Mouse (Mus musculus) heart, postnatal 10 days (tissue): ENCODE measurements around the gene Gm9508. TPM values are rescaled to one million over a fixed set of nuclear protein-coding genes. Genes with fewer than 3 reads are reported as not detected.
A peak's percentile ranks its signal among the peaks of the same experiment; 100 is the strongest.

ENCODE experiments used
- DNase-seq, 2 experiments: peaks; one replicate each; pipeline ENCODE4 v3.0.0; 2021
- intact Hi-C: fragments of 180-260 bp; cut with DNase I; formaldehyde crosslinking; loops from one replicate; pipeline ENCODE4 v1.15.1; 2025
- total RNA-seq, 2 experiments: library from RNA; stranded (reverse); gene quantifications; 2 replicates each; pipeline ENCODE4 v1.2.3; 2021

Gm9508 gene
- total RNA-seq, 2 experiments from 2014 or later: not detected

DNA sequence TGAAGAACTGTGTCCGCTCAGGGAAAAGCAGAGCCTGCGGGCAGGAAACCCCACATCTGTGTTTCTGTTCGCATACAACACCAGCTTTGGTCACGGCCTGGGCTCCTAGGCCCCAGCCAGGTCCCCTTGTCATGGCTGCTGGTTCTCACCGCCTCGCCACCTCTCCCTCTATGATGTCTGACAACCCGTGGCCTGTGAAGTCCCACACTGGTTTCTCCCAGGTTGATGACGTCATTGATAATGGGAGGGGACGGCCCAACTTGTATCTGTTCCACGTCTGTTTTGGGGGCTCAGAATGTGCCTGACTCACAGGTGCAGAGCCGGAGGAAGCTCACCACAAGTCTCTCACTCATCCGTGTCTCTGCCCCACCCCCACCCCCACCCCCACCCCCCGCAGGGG lies 23.3 kb downstream of the Gm9508 start:
- intact Hi-C loops: no loop called here
- no peak for DNase-seq

DNA sequence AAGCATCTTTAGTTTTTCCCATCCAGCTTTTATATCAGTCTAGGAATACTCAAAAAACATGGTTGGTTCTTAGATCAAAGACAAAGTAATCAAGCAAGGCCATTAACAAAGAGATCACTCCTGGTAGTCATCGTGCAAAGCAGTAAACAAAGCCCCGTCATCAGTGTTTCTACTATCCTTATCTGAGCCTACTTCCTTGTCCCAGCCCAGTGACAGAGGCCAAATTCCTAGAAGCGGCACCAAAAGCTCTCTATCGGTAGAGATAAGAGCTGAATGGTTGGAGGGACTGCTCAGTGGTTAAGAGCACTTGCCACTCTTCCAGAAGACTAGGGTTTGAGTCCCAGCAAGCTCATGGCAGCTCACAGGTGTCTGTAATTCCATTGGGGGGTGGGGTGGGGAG lies 25.5 kb downstream of the Gm9508 start:
- intact Hi-C loops: no loop called here
- no peak for DNase-seq

DNA sequence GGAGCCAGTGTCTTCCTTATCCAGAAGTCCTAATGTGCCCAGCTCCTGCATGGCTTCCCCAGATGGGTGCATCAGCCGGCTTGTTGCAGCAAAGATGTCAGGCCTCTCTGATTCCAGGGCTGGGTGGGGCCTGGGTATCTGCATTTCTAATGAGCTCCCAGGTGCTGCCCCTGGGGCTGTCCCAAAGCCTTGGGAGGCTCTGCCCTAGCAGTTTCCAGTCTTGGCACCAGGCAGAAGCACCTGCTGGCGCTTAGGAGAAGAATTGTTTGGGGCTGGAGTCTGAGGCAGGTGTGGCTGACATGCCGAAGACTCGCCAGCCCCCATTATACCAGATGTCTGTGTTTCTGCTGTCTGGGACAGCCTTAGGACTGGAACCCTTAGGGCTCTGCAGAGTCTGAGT lies 26.3 kb downstream of the Gm9508 start:
- no peak for DNase-seq
- intact Hi-C loops: no loop called here

DNA sequence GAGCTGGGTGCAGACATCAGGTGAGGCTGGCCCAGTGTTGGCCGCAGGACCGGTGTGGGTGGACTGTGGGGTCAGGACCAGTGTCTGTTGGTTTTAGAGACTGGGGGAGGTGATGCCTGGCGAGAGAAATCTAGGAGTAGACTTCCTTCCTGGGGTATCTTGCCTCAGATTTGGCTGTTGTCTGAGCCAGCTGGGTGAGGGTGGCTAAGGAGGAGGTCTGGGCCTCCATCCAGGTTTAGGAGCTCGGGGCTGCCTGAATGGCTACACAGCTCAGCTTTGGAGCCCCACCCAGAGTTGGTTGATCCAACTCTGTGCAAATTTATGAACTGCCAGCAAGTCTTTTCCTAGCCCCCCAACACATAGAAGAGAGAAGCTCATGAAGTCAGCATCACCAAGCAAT lies 29.6 kb downstream of the Gm9508 start:
- DNase-seq: no peak
- intact Hi-C loops: no loop called here

DNA sequence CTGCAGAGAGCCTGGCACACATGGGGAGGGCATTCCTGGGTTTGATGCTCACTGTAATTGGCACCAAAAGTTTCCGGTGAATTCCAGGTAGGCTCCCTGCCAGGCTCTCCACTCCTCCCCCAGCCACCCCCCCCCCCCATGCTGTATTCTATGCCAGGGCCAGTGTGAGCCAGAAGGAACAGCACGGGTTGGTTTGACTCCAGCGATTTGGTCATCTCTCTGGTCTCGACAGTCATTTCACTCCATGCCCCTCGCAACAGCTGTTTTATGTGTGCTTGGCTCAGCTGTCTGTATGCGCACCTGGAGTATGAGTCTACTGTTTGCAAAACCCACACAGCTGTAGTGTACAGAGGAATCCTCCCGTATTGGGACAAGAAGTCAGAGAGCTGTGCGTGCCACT lies 30.7 kb downstream of the Gm9508 start:
- DNase-seq: peak; percentile 20 to 34
- intact Hi-C loops: no loop called here

DNA sequence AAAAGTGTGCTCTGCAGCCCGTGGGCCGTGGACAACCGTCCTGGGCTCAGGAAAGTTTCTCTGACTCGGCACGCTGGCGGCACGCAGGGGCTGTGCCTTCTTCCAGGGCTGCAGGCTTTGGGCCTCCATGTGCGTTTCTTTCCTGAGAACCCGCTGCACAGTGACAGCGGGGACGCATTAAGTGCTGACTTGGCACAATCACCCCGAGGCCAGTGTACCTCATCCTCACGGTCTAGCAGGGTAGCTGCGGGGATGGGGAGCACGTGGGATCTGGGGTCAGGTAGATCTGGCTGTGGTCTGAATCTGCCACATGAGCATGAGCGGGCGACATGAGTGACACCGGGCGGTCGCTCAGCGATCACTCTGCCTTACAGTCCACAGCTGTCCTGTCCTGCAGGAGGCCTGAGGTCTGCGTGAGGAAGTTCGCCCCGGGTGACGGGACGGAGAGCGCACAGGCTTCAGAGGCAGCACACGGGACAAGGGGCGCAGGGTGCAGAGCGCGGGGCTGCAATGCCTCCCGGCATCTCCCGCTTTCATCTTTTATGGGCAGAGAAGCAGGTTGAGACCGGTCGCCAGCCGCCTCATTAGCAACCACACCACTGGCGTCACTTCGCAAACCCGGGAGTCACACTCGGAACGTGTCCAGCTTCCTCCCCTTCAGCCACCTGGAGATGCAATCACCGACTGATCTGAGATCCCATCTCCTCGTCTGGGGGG lies 32.9 kb downstream of the Gm9508 start:
- intact Hi-C loops: no loop called here
- no peak for DNase-seq

DNA sequence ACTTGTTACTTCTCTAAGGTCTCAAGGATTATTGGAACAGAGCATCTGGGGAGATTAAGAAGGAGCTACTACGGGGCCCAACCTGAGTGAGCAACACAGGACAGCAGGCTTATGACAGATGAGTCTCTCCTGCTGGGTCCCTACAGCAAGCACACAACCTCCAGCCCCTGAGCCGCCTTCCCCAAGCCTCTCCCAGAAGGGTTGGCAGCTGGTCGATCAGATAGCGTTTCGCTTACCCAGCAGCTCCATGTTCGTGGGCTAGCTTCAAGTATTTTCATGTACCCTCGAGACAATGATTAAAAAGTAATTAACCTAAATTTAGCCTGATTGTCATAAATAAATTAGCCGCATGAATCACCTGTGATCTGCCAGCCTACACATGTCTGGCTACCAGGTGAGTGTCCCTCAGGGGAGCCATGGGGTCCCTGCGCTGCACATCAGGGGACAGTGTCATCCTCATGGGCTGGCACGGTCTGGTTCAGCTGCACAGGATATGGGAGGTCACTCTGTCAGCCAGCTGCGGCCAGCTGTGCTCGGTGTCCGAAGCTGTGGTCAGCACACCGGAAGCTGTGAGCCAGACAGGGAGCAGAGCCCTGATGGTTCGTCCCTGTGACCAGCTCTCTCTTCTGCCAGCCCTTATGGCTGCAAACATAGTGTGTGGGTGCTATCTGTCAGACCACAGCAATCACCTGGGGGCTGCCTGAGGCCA lies 38.6 kb downstream of the Gm9508 start:
- intact Hi-C loops: no loop called here
- DNase-seq: peak; percentile 47 to 62

DNA sequence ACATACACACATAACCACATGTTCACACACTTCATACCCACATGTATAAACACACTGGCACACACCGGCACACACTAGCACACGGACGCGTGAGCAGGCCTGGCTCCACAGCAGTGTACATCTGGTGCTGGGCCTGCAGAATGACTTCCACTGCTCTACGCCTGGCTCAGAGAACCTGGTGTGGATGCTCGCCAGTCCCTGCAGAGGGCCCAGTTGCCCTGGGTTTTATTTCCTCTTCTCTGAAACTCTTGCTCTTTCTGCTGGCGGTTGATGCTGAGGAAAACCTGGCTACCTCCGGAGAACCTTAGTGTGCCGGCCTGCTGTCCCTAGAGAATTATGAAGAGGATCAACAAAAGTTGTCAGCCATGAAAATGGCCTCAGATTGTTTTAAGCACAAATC lies 45.0 kb downstream of the Gm9508 start:
- DNase-seq: no peak
- intact Hi-C loops: no loop called here

DNA sequence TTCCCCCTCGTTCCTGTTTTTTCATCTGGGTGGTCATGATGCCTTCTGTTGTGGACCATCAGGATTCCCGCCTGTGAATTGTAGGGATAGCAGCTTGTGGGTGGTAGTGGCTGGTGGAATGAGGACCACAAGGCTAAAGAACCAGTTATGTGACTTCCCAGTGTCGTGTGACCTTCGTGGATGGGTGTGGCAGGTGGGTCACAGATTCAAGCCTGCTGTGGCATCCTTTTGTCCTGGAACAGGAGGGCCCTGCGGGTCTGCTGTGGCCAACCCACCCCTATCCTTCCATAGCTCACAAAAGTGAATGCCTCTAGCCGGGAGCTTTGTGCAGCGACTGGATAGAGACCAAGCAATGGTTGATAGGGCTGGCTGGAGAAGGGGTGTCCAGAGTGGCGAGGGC lies 49.1 kb downstream of the Gm9508 start:
- intact Hi-C loops: no loop called here
- DNase-seq: no peak

DNA sequence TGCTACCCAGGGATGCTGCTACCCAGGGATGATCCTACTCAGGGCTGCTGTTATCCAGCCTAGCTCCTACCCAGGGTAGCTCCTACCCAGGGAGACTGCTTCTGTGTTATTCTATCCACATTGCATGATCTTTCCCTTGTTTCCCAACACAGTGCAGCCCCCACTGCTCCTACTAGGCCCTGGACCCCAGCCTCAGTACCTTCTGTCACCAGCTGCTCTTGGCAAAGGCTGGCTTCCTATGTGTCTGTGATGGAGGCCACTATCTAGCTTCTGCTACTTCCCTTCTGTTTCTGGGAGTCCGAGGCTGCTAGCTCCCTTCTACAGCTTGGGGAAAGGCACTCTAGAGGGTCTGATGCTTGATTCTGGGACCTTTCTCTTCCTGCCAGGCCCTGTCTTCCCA lies 49.6 kb downstream of the Gm9508 start:
- no peak for DNase-seq
- intact Hi-C loops: no loop called here

Other genes with a start within 250 kb of the Gm9508 start
- gene Fam207a, start 181.4 kb downstream of the Gm9508 start, total RNA-seq: 10 to 100 TPM; 11.7 to 12.0 TPM
- 1 to 10 TPM; 3.3 to 4.4 TPM for gene Itgb2, start 167.0 kb downstream of the Gm9508 start, total RNA-seq
- 100 to 1,000 TPM; 134 to 148 TPM for gene Pttg1ip, start 115.5 kb downstream of the Gm9508 start, total RNA-seq
- 10 to 100 TPM; 68.3 to 79.2 TPM for gene Sumo3, start 91.1 kb downstream of the Gm9508 start, total RNA-seq
- 10 to 100 TPM; 12.2 to 13.5 TPM for gene Gm49325, start 91.0 kb downstream of the Gm9508 start, total RNA-seq
- 10 to 100 TPM; 57.7 to 68.8 TPM for gene Ube2g2, start 75.0 kb downstream of the Gm9508 start, total RNA-seq
- gene Tspear, start 10.7 kb downstream of the Gm9508 start, total RNA-seq: not detected
- gene Gm19402, start 6.5 kb downstream of the Gm9508 start, total RNA-seq: not detected
- not detected for gene Gm10272, start 9.4 kb upstream of the Gm9508 start, total RNA-seq
- gene Gm10024, start 14.2 kb upstream of the Gm9508 start, total RNA-seq: not detected
- not detected for gene Gm10142, start 18.6 kb upstream of the Gm9508 start, total RNA-seq
- gene Krtap12-1, start 23.4 kb upstream of the Gm9508 start, total RNA-seq: not detected
- gene Gm10100, start 29.3 kb upstream of the Gm9508 start, total RNA-seq: not detected
- not detected for gene Gm18596, start 45.4 kb upstream of the Gm9508 start, total RNA-seq
- gene Gm9736, start 54.1 kb upstream of the Gm9508 start, total RNA-seq: not detected
- gene Gm3233, start 62.4 kb upstream of the Gm9508 start, total RNA-seq: not detected
- not detected for gene Gm3238, start 74.1 kb upstream of the Gm9508 start, total RNA-seq
- not detected for gene Gm7138, start 79.7 kb upstream of the Gm9508 start, total RNA-seq
- not detected for gene Gm3250, start 85.3 kb upstream of the Gm9508 start, total RNA-seq
- gene Gm7137, start 91.0 kb upstream of the Gm9508 start, total RNA-seq: not detected
- not detected for gene Gm9639, start 97.8 kb upstream of the Gm9508 start, total RNA-seq
- gene Gm19668, start 101.9 kb upstream of the Gm9508 start, total RNA-seq: not detected
- gene Gm9507, start 114.6 kb upstream of the Gm9508 start, total RNA-seq: not detected
- gene Gm2696, start 117.4 kb upstream of the Gm9508 start, total RNA-seq: not detected
- not detected for gene Krtap10-4, start 129.9 kb upstream of the Gm9508 start, total RNA-seq
- gene Krtap10-10, start 138.7 kb upstream of the Gm9508 start, total RNA-seq: not detected
- gene Gm36176, start 149.6 kb upstream of the Gm9508 start, total RNA-seq: not detected
- gene Gm10318, start 155.6 kb upstream of the Gm9508 start, total RNA-seq: not detected
- not detected for gene Gm3285, start 164.7 kb upstream of the Gm9508 start, total RNA-seq
- 1 to 10 TPM; 1.3 to 1.9 TPM for gene Lrrc3, start 205.3 kb upstream of the Gm9508 start, total RNA-seq